Mouse (Mus musculus) liver, embryonic 16.5 days (tissue): ENCODE measurements at regions not wholly inside any gene's neighbourhood (a gene's known extent, or its start where the extent isn't known, plus 50 kb on each side); places are given as distances from the start of the nearest gene placed in this dataset.

ENCODE experiments used
- ATAC-seq: fragments of 200-750 bp; cut with Nextera tagmentation; 2 replicates; pipeline ENCODE4 v1.8.0; 2017; ENCODE audit warnings: low read depth, mild to moderate bottlenecking, moderate number of reproducible peaks, moderate library complexity
- H3K27ac ChIP-seq: fragments of 300-500 bp; sonication (generic); 2 replicates; pipeline ENCODE4 v1.5.1; 2014; ENCODE audit warnings: mild to moderate bottlenecking, low read length
- H3K27me3 ChIP-seq: fragments of 300-500 bp; sonication (generic); 2 replicates; pipeline ENCODE4 v1.6.1; 2014; ENCODE audit warnings: low read depth, low read length, mixed read lengths; ENCODE audit not compliant: control insufficient read depth, insufficient read depth
- H3K36me3 ChIP-seq: fragments of 300-500 bp; sonication (generic); 2 replicates; pipeline ENCODE4 v1.6.1; 2014; ENCODE audit warnings: mild to moderate bottlenecking; ENCODE audit not compliant: control insufficient read depth, insufficient read depth
- H3K4me1 ChIP-seq: fragments of 300-500 bp; sonication (generic); 2 replicates; pipeline ENCODE4 v1.6.1; 2014; ENCODE audit warnings: low read depth, low read length, mixed read lengths; ENCODE audit not compliant: control insufficient read depth
- H3K4me2 ChIP-seq: fragments of 300-500 bp; sonication (generic); 2 replicates; pipeline ENCODE4 v1.6.1; 2014; ENCODE audit warnings: low read depth, low read length, mixed read lengths
- H3K4me3 ChIP-seq: fragments of 300-500 bp; sonication (generic); 2 replicates; pipeline ENCODE4 v1.5.1; 2014; ENCODE audit warnings: low read depth, mild to moderate bottlenecking, low read length
- H3K9ac ChIP-seq: fragments of 300-500 bp; sonication (generic); 2 replicates; pipeline ENCODE4 v1.6.1; 2014; ENCODE audit warnings: low read depth, low read length
- H3K9me3 ChIP-seq: fragments of 300-500 bp; sonication (generic); replicated peaks from 2 replicates; pipeline ENCODE4 v1.6.1; 2016; ENCODE audit warnings: low read length; ENCODE audit not compliant: control insufficient read depth
- WGBS: fragments of 180-500 bp; shearing (Covaris S2); extraction: QIAGEN DNeasy Blood & Tissue Kit; methylation state at CpG from one replicate; pipeline ENCODE4 v1.1.7; 2014; ENCODE audit not compliant: insufficient replicate concordance; 5-methylcytosine and 5-hydroxymethylcytosine counted together

GRCm38 (mm10) chr12:71778948-71779347 lies 51.9 kb upstream of the Daam1 start:
- no peak for ATAC-seq
- no peak overlapping the region for H3K9ac ChIP-seq
- WGBS = 63% methylated on average over 3 of the region's 3 CpGs
- no peak overlapping the region for H3K27ac ChIP-seq
- no peak overlapping the region for H3K4me2 ChIP-seq
- no peaks in the 10 kb centered on the region for H3K36me3 ChIP-seq
- no peak overlapping the region for H3K4me3 ChIP-seq
- no peaks in the 10 kb centered on the region for H3K9me3 ChIP-seq
- H3K4me1 ChIP-seq = no peaks in the 10 kb centered on the region
- H3K27me3 ChIP-seq = no peaks in the 10 kb centered on the region

- Histone ChIP-seq H3K9ac (no peak overlapping the region), H3K27me3 (no peaks in the 10 kb centered on the region), H3K9me3 (no peaks in the 10 kb centered on the region), H3K27ac (no peak overlapping the region), H3K4me1 (no peaks in the 10 kb centered on the region), H3K4me2 (no peak overlapping the region), H3K36me3 (no peaks in the 10 kb centered on the region), H3K4me3 (no peak overlapping the region)
- WGBS = 50% methylated on average over 6 of the region's 6 CpGs
- no peak for ATAC-seq
Observed at GRCm38 (mm10) chr12:71779418-71779817, 51.5 kb upstream of the Daam1 start.
